Mouse (Mus musculus): ENCODE results near the gene Gm7982.
"Not testable (repeated sequence)": the region's sequence is repeated elsewhere in the genome, so short reads cannot be mapped to it uniquely, and the experiment has no call there.

The Gm7982 gene

GRCm38 (mm10) chr5:95741714-95742113, at the start of gene Gm7982:
TSS of gene Gm7982 (plus strand) at chr5:95742014.
- not testable (repeated sequence) for DNase-seq (ENCODE audit: low read depth, low spot score)

DNA sequence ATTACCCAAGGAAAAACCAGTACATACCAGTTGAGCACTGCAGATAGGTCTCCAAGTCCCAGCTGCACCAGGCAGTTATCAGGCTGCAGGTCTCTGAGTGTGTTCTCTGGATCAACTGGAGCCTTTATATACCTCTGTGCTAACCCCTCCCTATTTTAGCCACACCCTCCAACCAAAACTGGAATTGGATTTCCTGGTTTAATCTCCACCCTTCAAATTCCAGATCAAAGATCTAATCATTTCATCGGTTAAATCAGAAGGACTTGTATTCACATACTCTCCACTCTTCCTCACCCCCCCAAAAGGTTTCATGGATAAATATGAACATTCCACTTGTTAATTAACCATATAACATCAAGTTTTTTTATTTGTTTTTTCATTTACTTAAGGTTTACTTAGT, 5.7 kb upstream of the Gm7982 start, which contains the start of gene Gm7978:
Gm7978 (minus strand) TSS at position 101 of the 400 bp plus-strand sequence.
- not testable (repeated sequence) for DNase-seq (ENCODE audit: low read depth, low spot score)

- DNase-seq (ENCODE audit: low read depth, low spot score), result not testable (repeated sequence)
Measured at GRCm38 (mm10) chr5:95775690-95776089, 33.9 kb downstream of the Gm7982 start, which contains the start of gene E330014E10Rik. TSS of gene E330014E10Rik (plus strand) at chr5:95775990.

Measured in retina, postnatal 7 days (tissue).